Mouse (Mus musculus) spleen, postnatal 14 days (tissue): ENCODE measurements around the gene Ddx27.

Experiments
- DNase-seq, 2 experiments: peaks; one replicate each; pipeline ENCODE4 v3.0.0; 2021 to 2022; ENCODE audit warnings: low spot score in 2 of 2

The Ddx27 gene

GRCm38 (mm10) chr2:167028553-167028952, 13.6 kb downstream of the Ddx27 start:
- DNase-seq = no peak

- no peak for DNase-seq
Observed at GRCm38 (mm10) chr2:167030507-167030906, 15.5 kb downstream of the Ddx27 start.

- no peak for DNase-seq
Observed at GRCm38 (mm10) chr2:167037710-167038109, 22.7 kb downstream of the Ddx27 start.

GRCm38 (mm10) chr2:167038297-167038696, 23.3 kb downstream of the Ddx27 start:
- no peak for DNase-seq

GRCm38 (mm10) chr2:167038716-167039115, 23.7 kb downstream of the Ddx27 start:
- no peak for DNase-seq

GRCm38 (mm10) chr2:167039386-167039785, 24.4 kb downstream of the Ddx27 start:
- no peak for DNase-seq

GRCm38 (mm10) chr2:167043400-167044121, 28.6 kb downstream of the Ddx27 start:
- peak; percentile 39 to 43 for DNase-seq

- no peak for DNase-seq
Observed at GRCm38 (mm10) chr2:167048223-167048622, 33.2 kb downstream of the Ddx27 start.

GRCm38 (mm10) chr2:167048698-167049358, 33.8 kb downstream of the Ddx27 start:
- DNase-seq = no peak

- no peak for DNase-seq
Observed at GRCm38 (mm10) chr2:167053127-167053844, 38.3 kb downstream of the Ddx27 start.

- no peak for DNase-seq
Observed at GRCm38 (mm10) chr2:167055386-167055785, 40.4 kb downstream of the Ddx27 start.

- no peak for DNase-seq
Observed at GRCm38 (mm10) chr2:167056210-167056941, 41.4 kb downstream of the Ddx27 start.

- no peak for DNase-seq
Observed at GRCm38 (mm10) chr2:167056942-167057323, 41.9 kb downstream of the Ddx27 start.

- no peak for DNase-seq
Observed at GRCm38 (mm10) chr2:167058201-167058600, 43.2 kb downstream of the Ddx27 start.

- DNase-seq = no peak
Observed at GRCm38 (mm10) chr2:167058814-167059387, 43.9 kb downstream of the Ddx27 start.

GRCm38 (mm10) chr2:167059536-167059935, 44.5 kb downstream of the Ddx27 start:
- no peak for DNase-seq

- DNase-seq = no peak
Observed at GRCm38 (mm10) chr2:167059960-167060359, 45.0 kb downstream of the Ddx27 start.

- DNase-seq = no peak
Observed at GRCm38 (mm10) chr2:167060360-167060759, 45.4 kb downstream of the Ddx27 start.

GRCm38 (mm10) chr2:167060761-167061160, 45.8 kb downstream of the Ddx27 start:
- no peak for DNase-seq

- peak in 1 of 2 experiments; percentile 20 for DNase-seq
Observed at GRCm38 (mm10) chr2:167061381-167062034, 46.5 kb downstream of the Ddx27 start.

- peak; percentile 92 to 94 for DNase-seq
Observed at GRCm38 (mm10) chr2:167062497-167062911, 47.5 kb downstream of the Ddx27 start.
